Mouse (Mus musculus) erythroblast, embryonic 14.5 days (primary cell): ENCODE data around the gene Hfe.

Source experiments
- GATA1 ChIP-seq: IDR thresholded peaks from 2 replicates; pipeline ENCODE4 v1.6.1; 2012; ENCODE audit warnings: low read length, inconsistent platforms, mixed read lengths
- TAL1 ChIP-seq: IDR thresholded peaks from 3 replicates; pipeline ENCODE4 v1.6.1; 2012; ENCODE audit warnings: low read length, inconsistent platforms, mixed read lengths

DNA sequence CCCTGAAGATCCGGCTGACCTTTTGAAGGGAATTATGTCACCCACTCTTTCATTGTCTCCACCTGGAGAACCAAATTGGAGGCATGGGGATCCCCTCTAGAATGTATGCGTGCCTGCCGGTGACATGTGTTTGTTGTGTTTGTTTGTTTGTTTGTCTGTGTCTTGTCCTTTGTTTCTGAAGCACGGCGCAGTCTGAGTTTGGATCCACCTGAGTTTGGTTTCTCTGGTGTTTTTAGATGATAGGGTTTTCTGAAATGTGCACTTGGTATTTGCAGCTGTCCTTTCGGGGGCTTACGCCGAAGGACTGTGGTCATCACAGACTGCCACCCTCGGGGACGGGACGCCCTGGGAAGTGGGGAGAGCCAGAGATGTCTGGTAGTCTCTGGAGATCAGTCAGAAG lies 6.5 kb upstream of the Hfe start:
- TF ChIP-seq GATA1 (no peak), TAL1 (no peak)
